Mouse (Mus musculus): Measurements from ENCODE around the gene Igfbp3.

- TF ChIP-seq POLR2A (IDR thresholded peaks at IDR 0.05; ENCODE audit: borderline replicate concordance, low read depth, low read length) (no peak), CTCF (IDR thresholded peaks at IDR 0.05; ENCODE audit: low read depth, low read length) (no peak)
These were observed 34.4 kb downstream of the Igfbp3 start for GRCm38 (mm10) chr11:7179276-7179675.

Data from bone marrow macrophage, adult 2 months (primary cell).